Mouse (Mus musculus): ENCODE data around the gene Ssbp2. TPM values are rescaled to one million over a fixed set of nuclear protein-coding genes. Genes with fewer than 3 reads are reported as not detected.

The Ssbp2 gene
- total and polyA plus RNA-seq, 3 experiments: 12.6 to 38.4 TPM; not detected in 1

DNA sequence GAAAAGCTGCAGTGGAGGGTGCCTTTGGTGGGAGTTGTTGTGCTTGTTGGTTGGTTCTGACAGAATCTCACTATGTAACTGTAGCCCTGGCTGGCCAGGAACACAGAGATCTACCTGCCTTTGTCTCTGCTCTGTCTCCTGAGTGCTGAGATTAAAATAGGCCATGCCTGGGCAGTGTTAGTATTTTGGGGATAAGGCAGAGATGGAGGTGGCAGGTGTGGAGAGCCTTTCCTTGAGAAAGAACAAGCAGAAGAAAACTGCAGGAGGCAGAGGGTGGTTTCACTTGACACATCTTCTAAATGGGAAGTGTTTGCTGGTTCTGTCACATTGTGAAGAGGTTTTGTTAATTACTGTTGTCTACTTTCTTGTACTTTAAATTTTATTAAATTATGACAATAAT, 15.8 kb downstream of the Ssbp2 start:
- DNase-seq (ENCODE audit: low read depth, low spot score): no peak
- Histone ChIP-seq H3K4me1 (ENCODE audit: control insufficient read depth in 1 of 2, insufficient read depth in 2 of 2, low read length in 2 of 2) (peaks cover 6 to 20% of the 10 kb centered on the region in 2 experiments; a peak in 3 of 4 replicates), H3K9ac (ENCODE audit: control insufficient read depth, low read depth, low read length, poor library complexity, severe bottlenecking) (no peak overlapping the region), H3K27ac (ENCODE audit: control insufficient read depth, low read depth, low read length) (no peak overlapping the region), H3K79me2 (ENCODE audit: control insufficient read depth, insufficient read depth, low read length, poor library complexity) (peaks cover 11% of the 10 kb centered on the region), H3K4me3 (ENCODE audit: control insufficient read depth in 1 of 2, insufficient read depth in 1 of 2, low read depth in 2 of 2, low read length in 2 of 2) (no peak overlapping the region), H3K9me3 (replicated peaks; ENCODE audit: insufficient read depth, low read length) (no peaks in the 10 kb centered on the region), H3K36me3 (ENCODE audit: control insufficient read depth in 1 of 2, insufficient read depth in 2 of 2, low read length in 2 of 2) (peaks cover 0 to 17% of the 10 kb centered on the region in 2 experiments; a peak in 2 of 4 replicates), H3K27me3 (ENCODE audit: control insufficient read depth in 1 of 2, insufficient read depth in 2 of 2, low read length in 2 of 2) (no peaks in the 10 kb centered on the region)
- TF ChIP-seq SIN3A (IDR thresholded peaks at IDR 0.05; ENCODE audit: low read length): no peak
- TF ChIP-seq POLR2AphosphoS2 (IDR thresholded peaks at IDR 0.05; ENCODE audit: low read length): no peak
- no peak for TF ChIP-seq HCFC1 (IDR thresholded peaks at IDR 0.05; ENCODE audit: low read depth, low read length)
- no peak for TF ChIP-seq KAT2A (conservative IDR thresholded peaks at IDR 0.05; ENCODE audit: low read depth, low read length)
- TF ChIP-seq ZC3H11A (IDR thresholded peaks at IDR 0.05; ENCODE audit: low read depth, low read length): no peak
- no peak for TF ChIP-seq EP300 (IDR thresholded peaks at IDR 0.05; ENCODE audit: low read depth in 1 of 2, low read length in 2 of 2)
- TF ChIP-seq ZKSCAN1 (IDR thresholded peaks at IDR 0.05; ENCODE audit: low read depth, low read length): no peak
- TF ChIP-seq MAX (IDR thresholded peaks at IDR 0.05; ENCODE audit: low read length): no peak
- no peak for TF ChIP-seq USF2 (IDR thresholded peaks at IDR 0.05; ENCODE audit: borderline replicate concordance in 1 of 2, insufficient read depth in 1 of 2, low read depth in 1 of 2, low read length in 2 of 2)
- TF ChIP-seq SMC3 (IDR thresholded peaks at IDR 0.05; ENCODE audit: low read depth, low read length): no peak
- no peak for TF ChIP-seq USF1 (IDR thresholded peaks at IDR 0.05; ENCODE audit: low read depth, low read length)
- TF ChIP-seq JUND (IDR thresholded peaks at IDR 0.05; ENCODE audit: low read depth, low read length): no peak
- TF ChIP-seq TBP (IDR thresholded peaks at IDR 0.05; ENCODE audit: low read depth, low read length): no peak

DNA sequence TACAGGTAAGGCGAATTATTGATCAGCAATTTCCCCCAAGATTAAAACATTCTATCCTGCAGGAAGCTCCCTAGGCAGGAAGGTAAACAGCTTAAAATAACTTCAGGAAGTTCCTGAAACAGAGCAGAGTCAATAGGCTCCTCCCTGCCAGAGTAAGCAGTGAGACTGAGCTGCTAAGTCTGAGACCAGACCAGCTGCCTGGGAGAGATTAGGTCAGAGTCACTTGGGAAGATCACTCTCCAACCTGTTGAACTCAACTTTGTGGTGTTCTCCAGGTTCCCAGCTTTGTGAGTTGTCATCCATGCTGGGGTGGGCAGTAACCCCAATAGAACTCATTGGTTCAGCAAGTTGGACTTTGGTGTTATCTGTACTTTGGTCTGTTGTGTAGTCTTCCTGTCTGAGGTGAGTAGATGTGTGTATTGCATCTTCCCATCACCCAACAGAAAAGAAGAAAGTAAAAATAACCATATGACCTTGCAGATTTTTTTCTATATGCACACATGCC, 16.6 kb downstream of the Ssbp2 start:
- Histone ChIP-seq H3K4me3 (ENCODE audit: control insufficient read depth in 1 of 2, insufficient read depth in 1 of 2, low read depth in 2 of 2, low read length in 2 of 2) (no peak overlapping the region), H3K27ac (ENCODE audit: control insufficient read depth, low read depth, low read length) (no peak overlapping the region), H3K36me3 (ENCODE audit: control insufficient read depth in 1 of 2, insufficient read depth in 2 of 2, low read length in 2 of 2) (peaks cover 0 to 12% of the 10 kb centered on the region in 2 experiments; a peak in 2 of 4 replicates), H3K9ac (ENCODE audit: control insufficient read depth, low read depth, low read length, poor library complexity, severe bottlenecking) (no peak overlapping the region), H3K4me1 (ENCODE audit: control insufficient read depth in 1 of 2, insufficient read depth in 2 of 2, low read length in 2 of 2) (peaks cover 6 to 14% of the 10 kb centered on the region in 2 experiments; a peak in 3 of 4 replicates), H3K79me2 (ENCODE audit: control insufficient read depth, insufficient read depth, low read length, poor library complexity) (peaks cover 8% of the 10 kb centered on the region), H3K9me3 (replicated peaks; ENCODE audit: insufficient read depth, low read length) (no peaks in the 10 kb centered on the region), H3K27me3 (ENCODE audit: control insufficient read depth in 1 of 2, insufficient read depth in 2 of 2, low read length in 2 of 2) (no peaks in the 10 kb centered on the region)
- TF ChIP-seq ZC3H11A (IDR thresholded peaks at IDR 0.05; ENCODE audit: low read depth, low read length) (no peak), TAL1 (IDR thresholded peaks at IDR 0.05; ENCODE audit: low read length) (peak; percentile 47)
- peak; percentile 40 for DNase-seq (ENCODE audit: low read depth, low spot score)

DNA sequence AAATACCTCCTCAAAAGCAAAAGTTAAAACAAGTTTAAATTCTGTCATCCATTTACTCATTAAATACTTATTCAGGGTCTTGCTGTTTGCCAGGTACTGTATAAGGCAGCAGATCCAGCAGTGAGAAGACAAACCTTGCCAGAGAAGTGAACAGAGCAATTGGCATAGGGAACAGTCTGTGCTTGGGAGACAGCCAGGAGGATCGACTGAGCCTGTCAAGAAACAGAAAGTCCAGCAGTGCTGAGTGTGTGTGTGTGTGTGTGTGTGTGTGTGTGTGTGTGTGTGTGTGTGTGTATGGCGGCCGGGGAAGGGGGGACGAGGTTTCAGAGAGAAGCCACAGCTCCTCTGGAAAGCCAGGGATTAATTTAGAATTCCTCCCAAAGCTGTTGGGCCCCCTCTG, 17.9 kb downstream of the Ssbp2 start:
- Histone ChIP-seq H3K4me3 (ENCODE audit: control insufficient read depth in 1 of 2, insufficient read depth in 1 of 2, low read depth in 2 of 2, low read length in 2 of 2) (no peak overlapping the region), H3K9ac (ENCODE audit: control insufficient read depth, low read depth, low read length, poor library complexity, severe bottlenecking) (no peak overlapping the region), H3K27me3 (ENCODE audit: control insufficient read depth in 1 of 2, insufficient read depth in 2 of 2, low read length in 2 of 2) (no peaks in the 10 kb centered on the region), H3K79me2 (ENCODE audit: control insufficient read depth, insufficient read depth, low read length, poor library complexity) (peaks cover 8% of the 10 kb centered on the region), H3K36me3 (ENCODE audit: control insufficient read depth in 1 of 2, insufficient read depth in 2 of 2, low read length in 2 of 2) (peaks cover 0 to 14% of the 10 kb centered on the region in 2 experiments; a peak in 2 of 4 replicates), H3K4me1 (ENCODE audit: control insufficient read depth in 1 of 2, insufficient read depth in 2 of 2, low read length in 2 of 2) (peaks cover 6 to 12% of the 10 kb centered on the region in 2 experiments; a peak in 3 of 4 replicates), H3K27ac (ENCODE audit: control insufficient read depth, low read depth, low read length) (no peak overlapping the region), H3K9me3 (replicated peaks; ENCODE audit: insufficient read depth, low read length) (no peaks in the 10 kb centered on the region)
- TF ChIP-seq SMC3 (IDR thresholded peaks at IDR 0.05; ENCODE audit: low read depth, low read length): no peak
- DNase-seq (ENCODE audit: low read depth, low spot score): no peak

All from MEL (cell line).